Mouse (Mus musculus) left cerebral cortex, adult 18-20 months (tissue): ENCODE data around the gene Nlrc5. TPM values are rescaled to one million over a fixed set of nuclear protein-coding genes. Genes with fewer than 3 reads are reported as not detected.

ENCODE experiments used
- DNase-seq, 2 experiments: peaks; one replicate each; pipeline ENCODE4 v3.0.0; 2021 to 2022; ENCODE audit warnings: low spot score in 2 of 2, mixed read lengths in 1 of 2
- microRNA-seq, 2 experiments: library from miRNA; unstranded; fragments of <30 nt; microRNA quantifications; one replicate each; pipeline ENCODE4 v1.2.0; 2021
- total RNA-seq, 2 experiments: library from RNA; stranded (reverse); gene quantifications; 2 replicates each; pipeline ENCODE4 v1.2.3; 2021

Gene Nlrc5
- total RNA-seq, 2 experiments from 2014 or later, result 1.4 to 1.5 TPM

DNA sequence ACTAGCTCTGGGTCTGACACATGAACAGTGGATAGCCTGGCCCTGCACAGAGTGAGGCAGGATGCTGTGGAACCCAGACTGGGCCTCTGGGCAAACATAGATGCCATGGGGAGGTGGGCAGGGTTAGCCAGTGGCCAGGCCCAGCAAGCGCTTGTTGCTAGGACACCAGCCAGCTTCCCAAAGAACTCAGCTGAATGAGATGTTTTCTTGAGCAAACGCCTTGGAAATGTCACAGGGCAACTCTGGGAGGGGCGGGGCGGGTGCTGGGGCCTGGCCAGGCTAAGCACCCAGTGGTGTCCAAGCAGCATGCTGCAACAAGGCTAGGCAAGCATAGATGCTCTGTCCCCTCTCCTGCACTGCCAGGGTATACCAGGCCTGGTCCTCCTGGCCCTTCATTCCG is 127.1 kb downstream of the Nlrc5 start:
- no peak for DNase-seq

DNA sequence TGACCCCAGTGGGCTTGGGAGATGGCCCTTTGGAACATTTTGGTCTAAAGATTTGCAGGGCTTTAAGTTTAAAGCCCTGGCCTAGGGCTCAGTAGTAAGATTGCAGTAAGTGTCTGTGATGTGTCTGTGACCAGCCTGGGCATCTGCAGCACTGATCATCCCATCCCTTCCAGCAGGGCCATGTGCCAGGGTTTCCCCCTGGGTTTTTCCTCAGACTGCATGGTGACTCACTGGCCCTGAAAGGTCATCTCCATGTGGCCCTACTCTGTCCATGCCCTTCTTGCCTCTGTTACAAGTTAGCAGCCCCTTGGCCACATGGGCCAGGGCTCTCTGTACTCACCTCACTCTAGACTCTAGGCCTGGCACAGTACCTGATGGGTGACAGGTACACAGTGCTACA is 130.3 kb downstream of the Nlrc5 start:
- DNase-seq, result no peak

DNA sequence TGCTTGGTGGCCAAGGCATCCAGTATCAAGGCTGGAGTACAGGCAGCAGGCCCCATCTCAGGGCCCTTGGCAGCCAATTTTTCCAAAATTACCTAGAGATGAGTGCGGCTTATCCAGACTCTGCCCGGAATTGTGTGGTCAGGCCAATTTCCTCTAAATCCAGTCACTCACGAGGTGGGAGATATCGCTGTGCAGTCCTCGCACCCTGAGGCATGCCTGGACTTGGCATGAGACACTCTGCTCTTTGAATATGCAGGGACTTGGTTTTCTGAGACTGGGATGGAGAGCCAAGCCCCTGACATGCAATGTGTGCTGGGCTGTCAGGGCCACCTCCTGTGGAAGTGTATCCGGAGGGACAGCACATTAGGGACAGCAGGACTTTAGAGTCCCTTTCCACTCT is 131.9 kb downstream of the Nlrc5 start:
- no peak for DNase-seq

DNA sequence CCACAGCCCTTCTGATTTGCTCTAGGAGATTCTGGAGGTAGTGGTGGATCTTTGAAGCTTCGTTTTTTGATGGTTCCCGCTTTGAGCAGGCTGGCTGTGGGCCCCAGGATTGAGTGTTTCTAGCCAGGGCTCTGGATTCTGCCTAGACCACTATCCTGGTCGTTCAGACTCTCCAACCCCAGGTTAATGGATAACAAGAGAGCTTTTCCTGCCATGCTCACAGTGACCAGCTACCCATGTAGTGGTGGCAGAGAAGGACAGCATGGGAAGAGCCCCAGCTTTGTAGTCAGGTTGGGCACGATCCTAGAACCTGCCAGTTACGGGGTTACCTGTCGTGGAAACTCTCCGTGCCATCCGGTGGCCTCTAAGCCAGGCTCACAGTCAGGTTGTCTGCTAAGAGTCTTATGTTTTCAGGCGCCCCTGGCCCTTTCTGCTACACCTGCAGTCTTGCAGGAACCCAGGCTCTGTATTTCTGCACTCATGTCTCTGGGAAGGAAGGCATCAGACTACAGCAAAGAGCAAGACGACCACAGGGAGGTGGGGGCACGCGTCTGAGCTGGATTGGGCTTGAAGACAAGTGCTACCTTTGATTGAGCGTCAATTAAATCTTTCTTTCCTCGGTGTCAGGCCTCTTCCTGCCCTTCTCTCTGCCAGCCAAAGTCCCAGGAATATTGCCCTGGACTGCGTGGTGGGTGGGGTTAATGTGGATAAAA is 132.4 kb downstream of the Nlrc5 start:
- DNase-seq, result no peak

DNA sequence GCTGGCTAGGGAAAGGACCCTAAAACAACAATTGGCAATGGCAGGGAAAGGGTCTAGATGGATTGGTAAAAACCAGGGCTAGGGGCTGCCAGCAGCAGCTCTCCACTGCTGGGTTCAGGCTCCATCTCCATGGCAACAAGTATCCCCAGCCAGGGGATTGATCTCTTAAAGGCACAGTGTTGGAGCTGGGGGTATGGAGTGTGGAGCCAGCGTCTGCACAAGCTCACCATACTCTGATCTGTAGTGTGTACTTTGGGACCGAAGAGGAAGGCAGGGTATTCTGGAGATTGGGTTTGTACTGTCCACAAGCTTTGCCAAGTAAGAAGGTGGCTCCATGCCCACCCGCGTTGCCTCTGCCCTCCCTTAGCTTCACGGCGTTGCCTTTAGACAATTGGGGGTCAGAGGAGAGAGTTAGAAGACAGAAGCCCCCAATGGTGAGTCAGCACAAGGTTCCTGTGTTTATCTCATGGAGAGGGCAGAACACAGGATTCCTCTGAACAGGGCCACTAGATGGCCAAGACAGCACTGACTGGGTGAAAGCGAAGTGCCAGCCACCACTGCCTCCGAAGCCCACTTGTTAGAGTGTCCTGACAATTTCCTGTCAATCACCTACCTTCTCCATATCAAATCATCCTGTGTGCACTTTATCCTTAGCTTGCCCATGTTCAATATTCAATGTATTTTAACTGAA is 133.1 kb downstream of the Nlrc5 start:
- no peak for DNase-seq

DNA sequence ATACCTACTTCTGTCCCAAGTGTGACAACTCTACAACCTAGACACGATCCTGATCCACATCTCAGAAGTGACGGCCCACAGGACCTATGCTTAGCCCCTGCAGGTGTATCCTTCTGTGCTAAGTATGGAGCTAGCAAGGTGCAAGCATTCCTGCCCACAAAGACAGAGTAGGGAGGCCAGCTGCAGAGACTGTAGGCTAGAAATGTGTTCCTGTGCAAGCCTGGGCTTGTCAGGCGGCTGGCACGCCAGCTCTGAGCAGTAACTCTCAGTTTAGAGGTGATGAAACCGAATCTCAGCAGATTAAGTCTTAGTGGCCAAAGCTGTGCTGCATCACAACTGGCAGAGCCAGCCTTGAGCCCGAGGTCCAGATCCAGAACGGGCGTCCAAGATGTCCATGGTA is 133.9 kb downstream of the Nlrc5 start:
- DNase-seq, result no peak

DNA sequence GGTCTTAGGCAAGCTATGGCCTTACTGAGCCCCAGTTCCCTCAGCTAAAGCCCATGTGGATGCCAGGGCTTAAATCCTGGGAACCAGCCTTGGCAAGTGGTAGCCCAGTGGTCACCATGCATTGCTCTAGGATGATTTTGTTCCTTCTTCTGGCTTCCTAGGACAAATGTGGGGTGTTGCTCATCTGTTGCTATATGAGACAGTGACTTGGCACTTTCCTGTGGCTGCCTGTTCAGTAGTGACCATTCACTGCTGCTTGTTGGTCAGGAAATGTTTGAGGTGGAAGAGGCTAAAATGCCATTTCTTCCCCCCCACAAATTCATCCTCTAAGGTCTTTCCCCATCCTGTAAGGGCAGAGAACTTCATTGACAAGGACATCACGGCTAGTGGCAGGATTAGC is 135.3 kb downstream of the Nlrc5 start:
- DNase-seq, result no peak

DNA sequence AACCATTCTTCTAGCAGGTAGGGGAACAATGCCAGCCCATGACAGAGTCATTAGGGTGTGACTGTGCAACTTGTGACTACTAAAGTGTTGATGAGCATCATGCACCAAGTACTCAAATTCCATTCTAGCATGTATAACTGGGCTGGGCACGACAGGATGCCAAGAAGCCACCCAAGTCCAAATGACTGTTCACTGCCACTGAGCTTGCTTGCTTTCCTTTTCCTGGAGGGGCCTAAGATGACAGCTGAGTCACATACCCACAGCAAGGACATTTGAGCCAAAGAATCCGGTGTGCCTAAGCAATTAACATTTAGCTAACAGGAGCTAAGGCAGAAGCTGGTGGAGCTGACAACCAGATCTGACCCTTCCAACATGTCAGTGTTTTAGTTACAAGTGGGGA is 137.7 kb downstream of the Nlrc5 start:
- no peak for DNase-seq

DNA sequence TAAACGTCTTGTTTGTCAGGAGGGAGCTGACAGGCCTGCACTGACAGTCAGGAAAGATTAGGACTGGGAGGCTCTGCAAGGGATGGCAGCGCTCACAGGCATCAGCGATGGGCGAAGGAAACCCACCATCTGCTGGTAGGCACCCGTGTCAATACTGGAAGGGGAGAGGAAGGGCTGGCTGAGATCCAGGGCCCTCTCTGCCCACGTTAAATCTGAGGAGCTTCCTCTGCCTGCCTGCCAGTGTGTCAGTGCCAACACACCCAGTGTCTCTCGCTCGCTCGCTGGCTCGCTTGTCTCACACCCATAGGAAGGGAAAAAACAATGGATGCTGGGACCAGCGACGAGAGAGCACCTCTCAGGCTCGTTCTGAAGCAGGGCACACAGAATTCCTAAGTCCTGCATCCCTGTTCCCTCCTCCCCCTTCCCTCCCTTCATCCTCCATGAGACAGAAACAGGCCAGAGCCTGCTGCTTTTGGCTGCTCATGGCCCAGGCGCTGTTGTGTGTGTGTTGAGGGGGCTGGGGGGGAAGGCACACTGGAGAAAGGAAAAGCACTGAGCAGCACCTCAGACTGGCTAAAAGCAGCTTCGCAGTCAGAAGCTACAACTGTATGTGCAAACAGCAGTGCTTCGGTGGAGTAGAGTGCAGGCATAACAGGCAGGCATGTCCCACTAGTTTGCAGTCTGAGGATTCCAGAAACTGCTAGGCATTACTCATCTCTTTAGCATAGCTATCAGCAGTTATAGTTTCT is 140.2 kb downstream of the Nlrc5 start:
- DNase-seq, result peak; percentile 69 to 76

DNA sequence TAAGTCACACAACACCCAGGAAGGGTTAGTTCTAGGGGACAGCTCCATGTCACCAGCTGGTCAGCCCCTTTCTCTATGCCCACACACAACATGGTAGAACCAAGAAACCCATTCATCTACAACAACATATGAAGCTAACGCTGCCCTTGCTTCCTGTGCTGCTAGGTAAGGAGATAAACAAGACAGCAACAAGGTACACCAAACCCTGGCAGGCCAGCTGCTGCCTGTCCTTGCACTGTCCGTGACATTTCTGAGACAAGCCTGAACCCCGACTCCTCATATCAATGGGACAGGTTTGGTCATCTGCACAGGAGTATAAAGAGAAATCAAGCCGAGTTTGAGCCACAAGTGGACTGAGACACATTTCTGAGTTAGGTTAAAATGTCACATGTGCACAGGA is 141.0 kb downstream of the Nlrc5 start:
- DNase-seq, result no peak

Small RNAs within 50 kb of the gene (microRNA-seq; reads per million reads assigned to microRNA genes)
- 0 reads per million in 2 experiments for gene Mir7072

Other genes with a start within 250 kb of the Nlrc5 start
- 10 to 100 TPM; 40.5 to 46.5 TPM for gene Nup93, start 219.8 kb upstream of the Nlrc5 start, total RNA-seq
- gene Slc12a3, start 105.2 kb upstream of the Nlrc5 start, total RNA-seq, result under 1 TPM; 0.28 to 0.59 TPM
- 10 to 100 TPM; 72.2 to 82.2 TPM for gene Herpud1, start 47.9 kb upstream of the Nlrc5 start, total RNA-seq
- gene Cpne2, start 98.6 kb downstream of the Nlrc5 start, total RNA-seq, result 10 to 100 TPM; 22.3 to 22.7 TPM
- gene Rspry1, start 167.6 kb downstream of the Nlrc5 start, total RNA-seq, result 10 to 100 TPM; 27.4 to 29.2 TPM
- 10 to 100 TPM; 37.5 to 42.1 TPM for gene Fam192a, start 167.6 kb downstream of the Nlrc5 start, total RNA-seq
- gene Arl2bp, start 232.2 kb downstream of the Nlrc5 start, total RNA-seq, result 100 to 1,000 TPM; 135 to 140 TPM